In genomic region chr19:59170766-59171095, GRCm38 (mm10) we compare ENCODE assay signal across 19 mouse cellular contexts. TPM values are rescaled to one million over a fixed set of nuclear protein-coding genes. Genes with fewer than 3 reads are reported as not detected.
DNase-seq lines count a peak whose midpoint lies in the region; ATAC-seq and TF ChIP-seq lines count a peak whose summit lies in the region.
"Had no signal": no experiment of that assay in that cellular context is flagged by ENCODE, and none has a peak within 500 bp of the region (broad histone marks: within the 10 kb centered on the region; RNA-seq: fewer than 3 reads in every experiment).

No protein-coding gene starts in this region.

- H3K27me3 ChIP-seq in kidney, embryonic 16.5 days (ENCODE audit: insufficient read depth, low read length): peaks cover 98% of the 10 kb centered on the region
- H3K27me3 ChIP-seq in kidney, adult 2 months (replicated peaks; ENCODE audit: control insufficient read depth, insufficient read depth, low read length): peaks cover 26% of the 10 kb centered on the region
- peaks cover 98% of the 10 kb centered on the region for H3K27me3 ChIP-seq in embryonic facial prominence, embryonic 14.5 days (replicated peaks; ENCODE audit: control insufficient read depth, insufficient read depth, low read length)
- peaks cover 86% of the 10 kb centered on the region for H3K27me3 ChIP-seq in limb, embryonic 11.5 days (ENCODE audit: control insufficient read depth, insufficient read depth, low read length)
- H3K27me3 ChIP-seq in liver, embryonic 12.5 days (replicated peaks): peaks cover 98% of the 10 kb centered on the region
- H3K27me3 ChIP-seq: CH12.LX had no signal

- H3K9me3 ChIP-seq in kidney, embryonic 16.5 days (ENCODE audit: low read length): no peaks in the 10 kb centered on the region
- no peaks in the 10 kb centered on the region for H3K9me3 ChIP-seq in embryonic facial prominence, embryonic 14.5 days (ENCODE audit: control insufficient read depth, low read length)
- H3K9me3 ChIP-seq in limb, embryonic 11.5 days (ENCODE audit: control insufficient read depth, low read length): no peaks in the 10 kb centered on the region
- no peaks in the 10 kb centered on the region for H3K9me3 ChIP-seq in liver, embryonic 12.5 days (replicated peaks)
- H3K9me3 ChIP-seq: embryonic facial prominence, embryonic 15.5 days; intestine, embryonic 15.5 days; limb, embryonic 15.5 days; megakaryocyte, embryonic 14.5 days; neural tube, embryonic 12.5 days had no signal

- TF ChIP-seq CTCF in kidney, adult 2 months (conservative IDR thresholded peaks at IDR 0.05; ENCODE audit: insufficient read depth, insufficient read length, low read depth, low read length): no peak

- WGBS in kidney, embryonic 16.5 days: 0% methylated on average over 5 of the region's 6 CpGs
- WGBS in kidney, adult 2 months: 6% methylated on average over 6 of the region's 6 CpGs
- WGBS in embryonic facial prominence, embryonic 14.5 days: under 1% methylated on average over 6 of the region's 6 CpGs
- WGBS in limb, embryonic 11.5 days: 1% methylated on average over 5 of the region's 6 CpGs
- 0% methylated on average over 6 of the region's 6 CpGs for WGBS in liver, embryonic 12.5 days (ENCODE audit: insufficient replicate concordance)

- peaks cover 30% of the 10 kb centered on the region for H3K4me1 ChIP-seq in kidney, embryonic 16.5 days (ENCODE audit: insufficient read depth, low read length)
- no peaks in the 10 kb centered on the region for H3K4me1 ChIP-seq in kidney, adult 2 months (ENCODE audit: control insufficient read depth, insufficient read depth, low read length)
- H3K4me1 ChIP-seq in embryonic facial prominence, embryonic 14.5 days (ENCODE audit: control insufficient read depth, insufficient read depth, low read length): peaks cover 8% of the 10 kb centered on the region; the same call in 1 of the 2 replicates
- peaks cover 9% of the 10 kb centered on the region; the same call in 1 of the 2 replicates for H3K4me1 ChIP-seq in limb, embryonic 11.5 days (ENCODE audit: control insufficient read depth, insufficient read depth, low read length)
- H3K4me1 ChIP-seq in liver, embryonic 12.5 days: peaks cover 5% of the 10 kb centered on the region; the same call in 1 of the 2 replicates

- no peak for ATAC-seq in kidney, embryonic 16.5 days (ENCODE audit: low FRiP score, low TSS enrichment)
- no peak for ATAC-seq in embryonic facial prominence, embryonic 14.5 days (ENCODE audit: low read depth)
- no peak for ATAC-seq in limb, embryonic 11.5 days (ENCODE audit: insufficient number of reproducible peaks, low FRiP score, low TSS enrichment, low read depth)
- no peak for ATAC-seq in liver, embryonic 12.5 days
- ATAC-seq: intestine, embryonic 15.5 days had no signal

- no peak overlapping the region for H3K9ac ChIP-seq in kidney, embryonic 16.5 days (replicated peaks; ENCODE audit: low read length)
- H3K9ac ChIP-seq in embryonic facial prominence, embryonic 14.5 days (ENCODE audit: low read depth, low read length): no peak overlapping the region
- H3K9ac ChIP-seq in limb, embryonic 11.5 days (ENCODE audit: low read length): no peak overlapping the region
- H3K9ac ChIP-seq in liver, embryonic 12.5 days: no peak overlapping the region
- H3K9ac ChIP-seq: embryonic facial prominence, embryonic 15.5 days; intestine, embryonic 15.5 days; limb, embryonic 15.5 days; neural tube, embryonic 12.5 days had no signal

- no peak for DNase-seq in kidney, adult 2 months
- DNase-seq in embryo, embryonic 9.5 days (ENCODE audit: extremely low spot score): peak; percentile 22
- no peak for DNase-seq in embryonic facial prominence, embryonic 14.5 days (ENCODE audit: low spot score)
- peak; percentile 34 for DNase-seq in limb, embryonic 11.5 days (ENCODE audit: low spot score)
- no peak for DNase-seq in gastrocnemius, postnatal 10 days
- no peak for DNase-seq in cerebellum, adult 11 months
- DNase-seq: cerebellum, adult 8-10 months; lung, adult 2 months had no signal

- H3K4me3 ChIP-seq in kidney, embryonic 16.5 days (ENCODE audit: low read length): 0 out of 2 replicates have a peak overlapping the region, but pooled peaks have one; percentile 32
- no peak overlapping the region for H3K4me3 ChIP-seq in kidney, adult 2 months (ENCODE audit: insufficient read depth, low read depth, low read length)
- peak overlapping the region; percentile 32 for H3K4me3 ChIP-seq in embryonic facial prominence, embryonic 14.5 days (ENCODE audit: low read depth, low read length)
- no peak overlapping the region for H3K4me3 ChIP-seq in limb, embryonic 11.5 days (ENCODE audit: low read depth, low read length)
- H3K4me3 ChIP-seq in liver, embryonic 12.5 days: no peak overlapping the region
- H3K4me3 ChIP-seq: neural tube, embryonic 12.5 days had no signal

- no peak overlapping the region for H3K4me2 ChIP-seq in kidney, embryonic 16.5 days (replicated peaks; ENCODE audit: low read depth, low read length)
- H3K4me2 ChIP-seq in embryonic facial prominence, embryonic 14.5 days (ENCODE audit: low read depth, low read length): no peak overlapping the region
- H3K4me2 ChIP-seq in limb, embryonic 11.5 days (ENCODE audit: low read depth, severe bottlenecking): no peak overlapping the region
- H3K4me2 ChIP-seq in liver, embryonic 12.5 days: no peak overlapping the region

- H3K36me3 ChIP-seq in kidney, embryonic 16.5 days (ENCODE audit: insufficient read depth, low read length): no peaks in the 10 kb centered on the region
- no peaks in the 10 kb centered on the region for H3K36me3 ChIP-seq in kidney, adult 2 months (ENCODE audit: control insufficient read depth, insufficient read depth, low read length)
- H3K36me3 ChIP-seq in embryonic facial prominence, embryonic 14.5 days (ENCODE audit: control insufficient read depth, insufficient read depth, low read length): no peaks in the 10 kb centered on the region
- no peaks in the 10 kb centered on the region for H3K36me3 ChIP-seq in limb, embryonic 11.5 days (ENCODE audit: control insufficient read depth, insufficient read depth, low read length)
- H3K36me3 ChIP-seq in liver, embryonic 12.5 days: no peaks in the 10 kb centered on the region
- H3K36me3 ChIP-seq: embryonic facial prominence, embryonic 15.5 days; intestine, embryonic 15.5 days; limb, embryonic 15.5 days; neural tube, embryonic 12.5 days had no signal

- no peak for TF ChIP-seq POLR2A in kidney, adult 2 months (IDR thresholded peaks at IDR 0.05; ENCODE audit: low read depth, low read length)

- no peak overlapping the region for H3K27ac ChIP-seq in kidney, embryonic 16.5 days (ENCODE audit: low read length)
- H3K27ac ChIP-seq in kidney, adult 2 months (ENCODE audit: insufficient read depth, low read depth, low read length): no peak overlapping the region
- H3K27ac ChIP-seq in embryonic facial prominence, embryonic 14.5 days (replicated peaks; ENCODE audit: low read depth, low read length): no peak overlapping the region
- no peak overlapping the region for H3K27ac ChIP-seq in limb, embryonic 11.5 days (replicated peaks; ENCODE audit: low read depth, low read length)
- H3K27ac ChIP-seq in liver, embryonic 12.5 days: no peak overlapping the region
- H3K27ac ChIP-seq: embryonic facial prominence, embryonic 15.5 days; intestine, embryonic 15.5 days; limb, embryonic 15.5 days; neural tube, embryonic 12.5 days had no signal

RNA-seq across cellular contexts. Expression of gene Vax1, which starts 0.9 kb away (rescaled TPM):
- not detected in 2 replicates for polyA plus RNA-seq in kidney, embryonic 16.5 days (2015; fragmentation: Nextera tagmentation; extraction: Ambion mirVana)
- not detected in 2 replicates for polyA plus RNA-seq in kidney, adult 2 months (2012; rRNA removed)
- polyA plus RNA-seq in embryonic facial prominence, embryonic 14.5 days (2014; fragmentation: Nextera tagmentation; extraction: Ambion mirVana): 0.26 TPM in 1 of 2 replicates, not detected in the other
- not detected in 2 replicates for polyA plus RNA-seq in limb, embryonic 11.5 days (2014; fragmentation: Nextera tagmentation; extraction: Ambion mirVana)
- total RNA-seq in gastrocnemius, postnatal 10 days (2021): not detected
- polyA plus RNA-seq in liver, embryonic 12.5 days (2016; fragmentation: Nextera tagmentation; extraction: Ambion mirVana): not detected in 2 replicates
- total RNA-seq: CH12.LX; granulocyte monocyte progenitor cell, adult 5-6 weeks; heart, postnatal 4 days had no signal
- polyA plus RNA-seq: intestine, embryonic 15.5 days; limb, embryonic 15.5 days; lung, adult 2 months; neural tube, embryonic 12.5 days; urinary bladder, adult 2 months had no signal

RNA-seq across cellular contexts. Expression of gene Kcnk18, which starts 48.3 kb away (rescaled TPM):
- polyA plus RNA-seq in kidney, embryonic 16.5 days (2015; fragmentation: Nextera tagmentation; extraction: Ambion mirVana): not detected in 2 replicates
- polyA plus RNA-seq in kidney, adult 2 months (2012; rRNA removed): not detected in 2 replicates
- 0.18 TPM in 1 of 2 replicates, not detected in the other for polyA plus RNA-seq in embryonic facial prominence, embryonic 14.5 days (2014; fragmentation: Nextera tagmentation; extraction: Ambion mirVana)
- polyA plus RNA-seq in limb, embryonic 11.5 days (2014; fragmentation: Nextera tagmentation; extraction: Ambion mirVana): not detected in 2 replicates
- not detected for total RNA-seq in gastrocnemius, postnatal 10 days (2021)
- not detected in 2 replicates for polyA plus RNA-seq in liver, embryonic 12.5 days (2016; fragmentation: Nextera tagmentation; extraction: Ambion mirVana)
- total RNA-seq: CH12.LX; granulocyte monocyte progenitor cell, adult 5-6 weeks; heart, postnatal 4 days had no signal
- polyA plus RNA-seq: embryonic facial prominence, embryonic 15.5 days; intestine, embryonic 15.5 days; limb, embryonic 15.5 days; lung, adult 2 months; neural tube, embryonic 12.5 days; urinary bladder, adult 2 months had no signal

Comparison
In these comparisons a context has a peak if more than half of its experiments do, and no peak if none do; other contexts are left out.
1. H3K4me3 ChIP-seq: peak in kidney, embryonic 16.5 days (single experiment) and embryonic facial prominence, embryonic 14.5 days (single experiment); none in kidney, adult 2 months (single experiment), limb, embryonic 11.5 days (single experiment) and liver, embryonic 12.5 days (single experiment).
2. DNase-seq: peak in embryo, embryonic 9.5 days (single experiment) and limb, embryonic 11.5 days (single experiment); none in kidney, adult 2 months (single experiment), embryonic facial prominence, embryonic 14.5 days (single experiment), gastrocnemius, postnatal 10 days (single experiment) and cerebellum, adult 11 months (single experiment).